Mouse (Mus musculus): ENCODE results near the gene Cep131. TPM values are rescaled to one million over a fixed set of nuclear protein-coding genes. Genes with fewer than 3 reads are reported as not detected.
A peak's percentile ranks its signal among the peaks of the same experiment; 100 is the strongest.

Gene Cep131
- polyA plus RNA-seq, 1 experiment: 12.2 TPM

- Histone ChIP-seq H3K9me3 (replicated peaks; ENCODE audit: control insufficient read depth, insufficient read depth, low read length, poor library complexity, severe bottlenecking) (no peaks in the 10 kb centered on the region), H3K36me3 (ENCODE audit: control insufficient read depth, insufficient read depth, low read length, poor library complexity, severe bottlenecking) (0 out of 2 replicates have a peak, but pooled peaks cover 2% of the 10 kb centered on the region), H3K27me3 (ENCODE audit: control insufficient read depth, insufficient read depth, low read length, poor library complexity, severe bottlenecking) (no peaks in the 10 kb centered on the region), H3K4me1 (ENCODE audit: control insufficient read depth, insufficient read depth, low read length) (peaks cover 3% of the 10 kb centered on the region), H3K27ac (ENCODE audit: insufficient read depth, low read length) (0 out of 2 replicates have a peak overlapping the region, but pooled peaks have one; percentile 7), H3K4me3 (ENCODE audit: low read depth, low read length) (no peak overlapping the region), H3K9ac (ENCODE audit: low read depth, poor library complexity, severe bottlenecking) (no peak overlapping the region)
- TF ChIP-seq EP300 (IDR thresholded peaks at IDR 0.05; ENCODE audit: insufficient read depth, low read depth, low read length) (no peak), POLR2A (IDR thresholded peaks at IDR 0.05; ENCODE audit: insufficient read depth, low read length) (no peak), CTCF (IDR thresholded peaks at IDR 0.05; ENCODE audit: low read depth, low read length) (no peak)
Measured at GRCm38 (mm10) chr11:120071731-120072320, 14.8 kb downstream of the Cep131 start.

- Histone ChIP-seq H3K36me3 (ENCODE audit: control insufficient read depth, insufficient read depth, low read length, poor library complexity, severe bottlenecking) (0 out of 2 replicates have a peak, but pooled peaks cover 2% of the 10 kb centered on the region), H3K4me3 (ENCODE audit: low read depth, low read length) (no peak overlapping the region), H3K27me3 (ENCODE audit: control insufficient read depth, insufficient read depth, low read length, poor library complexity, severe bottlenecking) (no peaks in the 10 kb centered on the region), H3K9ac (ENCODE audit: low read depth, poor library complexity, severe bottlenecking) (no peak overlapping the region), H3K9me3 (replicated peaks; ENCODE audit: control insufficient read depth, insufficient read depth, low read length, poor library complexity, severe bottlenecking) (no peaks in the 10 kb centered on the region), H3K4me1 (ENCODE audit: control insufficient read depth, insufficient read depth, low read length) (peaks cover 3% of the 10 kb centered on the region), H3K27ac (ENCODE audit: insufficient read depth, low read length) (no peak overlapping the region)
- TF ChIP-seq POLR2A (IDR thresholded peaks at IDR 0.05; ENCODE audit: insufficient read depth, low read length) (no peak), EP300 (IDR thresholded peaks at IDR 0.05; ENCODE audit: insufficient read depth, low read depth, low read length) (no peak), CTCF (IDR thresholded peaks at IDR 0.05; ENCODE audit: low read depth, low read length) (no peak)
Measured at GRCm38 (mm10) chr11:120071065-120071464, 15.6 kb downstream of the Cep131 start.

- Histone ChIP-seq H3K4me3 (ENCODE audit: low read depth, low read length) (no peak overlapping the region), H3K4me1 (ENCODE audit: control insufficient read depth, insufficient read depth, low read length) (peaks cover 3% of the 10 kb centered on the region), H3K27ac (ENCODE audit: insufficient read depth, low read length) (no peak overlapping the region), H3K27me3 (ENCODE audit: control insufficient read depth, insufficient read depth, low read length, poor library complexity, severe bottlenecking) (no peaks in the 10 kb centered on the region), H3K9me3 (replicated peaks; ENCODE audit: control insufficient read depth, insufficient read depth, low read length, poor library complexity, severe bottlenecking) (no peaks in the 10 kb centered on the region), H3K9ac (ENCODE audit: low read depth, poor library complexity, severe bottlenecking) (no peak overlapping the region), H3K36me3 (ENCODE audit: control insufficient read depth, insufficient read depth, low read length, poor library complexity, severe bottlenecking) (0 out of 2 replicates have a peak, but pooled peaks cover 2% of the 10 kb centered on the region)
- TF ChIP-seq EP300 (IDR thresholded peaks at IDR 0.05; ENCODE audit: insufficient read depth, low read depth, low read length): no peak
- TF ChIP-seq CTCF (IDR thresholded peaks at IDR 0.05; ENCODE audit: low read depth, low read length): no peak
- no peak for TF ChIP-seq POLR2A (IDR thresholded peaks at IDR 0.05; ENCODE audit: insufficient read depth, low read length)
Measured at GRCm38 (mm10) chr11:120070286-120070930, 16.2 kb downstream of the Cep131 start.

- Histone ChIP-seq H3K4me3 (ENCODE audit: low read depth, low read length) (no peak overlapping the region), H3K36me3 (ENCODE audit: control insufficient read depth, insufficient read depth, low read length, poor library complexity, severe bottlenecking) (0 out of 2 replicates have a peak, but pooled peaks cover 2% of the 10 kb centered on the region), H3K4me1 (ENCODE audit: control insufficient read depth, insufficient read depth, low read length) (peaks cover 3% of the 10 kb centered on the region), H3K9me3 (replicated peaks; ENCODE audit: control insufficient read depth, insufficient read depth, low read length, poor library complexity, severe bottlenecking) (no peaks in the 10 kb centered on the region), H3K27me3 (ENCODE audit: control insufficient read depth, insufficient read depth, low read length, poor library complexity, severe bottlenecking) (no peaks in the 10 kb centered on the region), H3K27ac (ENCODE audit: insufficient read depth, low read length) (no peak overlapping the region), H3K9ac (ENCODE audit: low read depth, poor library complexity, severe bottlenecking) (no peak overlapping the region)
- TF ChIP-seq EP300 (IDR thresholded peaks at IDR 0.05; ENCODE audit: insufficient read depth, low read depth, low read length): no peak
- no peak for TF ChIP-seq CTCF (IDR thresholded peaks at IDR 0.05; ENCODE audit: low read depth, low read length)
- no peak for TF ChIP-seq POLR2A (IDR thresholded peaks at IDR 0.05; ENCODE audit: insufficient read depth, low read length)
Measured at GRCm38 (mm10) chr11:120069261-120069660, 17.4 kb downstream of the Cep131 start.

- H3K27ac ChIP-seq (ENCODE audit: insufficient read depth, low read length): no peak overlapping the region
- peaks cover 3% of the 10 kb centered on the region for H3K4me1 ChIP-seq (ENCODE audit: control insufficient read depth, insufficient read depth, low read length)
- no peak overlapping the region for H3K9ac ChIP-seq (ENCODE audit: low read depth, poor library complexity, severe bottlenecking)
- H3K27me3 ChIP-seq (ENCODE audit: control insufficient read depth, insufficient read depth, low read length, poor library complexity, severe bottlenecking): no peaks in the 10 kb centered on the region
- no peak overlapping the region for H3K4me3 ChIP-seq (ENCODE audit: low read depth, low read length)
- no peaks in the 10 kb centered on the region for H3K9me3 ChIP-seq (replicated peaks; ENCODE audit: control insufficient read depth, insufficient read depth, low read length, poor library complexity, severe bottlenecking)
- TF ChIP-seq CTCF (IDR thresholded peaks at IDR 0.05; ENCODE audit: low read depth, low read length): peak; percentile 87
- TF ChIP-seq EP300 (IDR thresholded peaks at IDR 0.05; ENCODE audit: insufficient read depth, low read depth, low read length): no peak
- 0 out of 2 replicates have a peak, but pooled peaks cover 2% of the 10 kb centered on the region for H3K36me3 ChIP-seq (ENCODE audit: control insufficient read depth, insufficient read depth, low read length, poor library complexity, severe bottlenecking)
Measured at GRCm38 (mm10) chr11:120067834-120068233, 18.8 kb downstream of the Cep131 start.

GRCm38 (mm10) chr11:120065291-120065690 lies 21.3 kb downstream of the Cep131 start:
- no peak overlapping the region for H3K4me3 ChIP-seq (ENCODE audit: low read depth, low read length)
- no peaks in the 10 kb centered on the region for H3K27me3 ChIP-seq (ENCODE audit: control insufficient read depth, insufficient read depth, low read length, poor library complexity, severe bottlenecking)
- TF ChIP-seq CTCF (IDR thresholded peaks at IDR 0.05; ENCODE audit: low read depth, low read length): peak; percentile 81
- no peak for TF ChIP-seq POLR2A (IDR thresholded peaks at IDR 0.05; ENCODE audit: insufficient read depth, low read length)
- H3K36me3 ChIP-seq (ENCODE audit: control insufficient read depth, insufficient read depth, low read length, poor library complexity, severe bottlenecking): no peaks in the 10 kb centered on the region
- no peaks in the 10 kb centered on the region for H3K9me3 ChIP-seq (replicated peaks; ENCODE audit: control insufficient read depth, insufficient read depth, low read length, poor library complexity, severe bottlenecking)
- H3K4me1 ChIP-seq (ENCODE audit: control insufficient read depth, insufficient read depth, low read length): peaks cover 3% of the 10 kb centered on the region
- 0 out of 2 replicates have a peak overlapping the region, but pooled peaks have one; percentile 8 for H3K9ac ChIP-seq (ENCODE audit: low read depth, poor library complexity, severe bottlenecking)
- H3K27ac ChIP-seq (ENCODE audit: insufficient read depth, low read length): no peak overlapping the region
